Mouse (Mus musculus) bone marrow, adult 2 months (tissue): Measurements from ENCODE around the gene Gpat3.

Experiments
- CTCF ChIP-seq: fragments of 200-500 bp; IDR thresholded peaks from 2 replicates; pipeline ENCODE4 v1.5.1; 2011; ENCODE audit warnings: low read length, control low read depth; ENCODE audit not compliant: control insufficient read depth, insufficient read depth
- POLR2A ChIP-seq: fragments of 200-500 bp; IDR thresholded peaks from 2 replicates; pipeline ENCODE4 v1.6.1; 2011; ENCODE audit warnings: low read depth, mild to moderate bottlenecking, control low read depth, low read length, borderline replicate concordance; ENCODE audit not compliant: control insufficient read depth

DNA sequence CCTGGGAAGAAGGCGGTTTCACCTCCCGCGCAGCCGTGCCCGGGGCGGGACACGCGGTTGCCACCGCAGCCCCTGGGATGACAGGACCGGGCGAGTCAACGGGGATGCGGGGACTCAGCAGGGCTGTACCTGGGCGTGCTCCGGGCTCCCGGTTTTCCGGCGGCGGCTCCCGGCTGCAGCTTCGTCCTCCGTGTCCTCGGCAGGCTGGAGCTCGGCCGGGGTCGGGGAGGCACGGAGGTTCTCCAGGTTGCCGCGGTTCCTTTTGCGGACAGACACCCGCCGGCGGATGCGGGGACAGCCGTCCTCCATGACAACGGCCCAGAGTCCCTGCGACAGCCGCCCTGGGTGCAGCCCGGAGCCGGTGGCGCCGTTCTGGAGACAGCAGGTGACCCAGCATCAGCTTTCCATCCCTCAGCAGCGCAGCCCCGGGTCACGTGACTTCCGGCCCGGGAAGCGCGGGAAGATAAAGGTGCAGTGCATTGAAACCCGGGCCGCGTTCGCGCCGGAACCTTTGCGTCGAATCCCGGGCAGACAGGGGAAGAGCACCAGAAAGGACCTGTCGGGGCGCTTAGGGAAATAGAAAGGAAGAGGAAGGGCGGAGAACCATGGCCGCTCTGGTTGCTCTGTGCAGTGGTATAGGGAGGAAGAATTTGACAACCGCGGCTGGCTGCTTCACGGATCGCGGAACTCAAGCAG, 47.2 kb upstream of the Gpat3 start, which contains the start of the genes Helq and Mrps18c:
- TF ChIP-seq CTCF = no peak
- peak; percentile 36 for TF ChIP-seq POLR2A
